Mouse (Mus musculus) G1E (cell line): ENCODE measurements around the gene Pdzk1. TPM values are rescaled to one million over a fixed set of nuclear protein-coding genes. Genes with fewer than 3 reads are reported as not detected.

Source experiments
- ATAC-seq: 2 replicates; pipeline ENCODE4 v1.8.0; 2016; ENCODE audit warnings: mild to moderate bottlenecking; ENCODE audit not compliant: insufficient number of reproducible peaks, poor library complexity, low FRiP score, severe bottlenecking; ENCODE audit errors: extremely low read depth
- DNase-seq: peaks from one replicate; pipeline ENCODE4 v3.0.0; 2012; ENCODE audit warnings: low spot score
- H3K27me3 ChIP-seq: 2 replicates; pipeline ENCODE4 v1.6.1; 2012; ENCODE audit warnings: mild to moderate bottlenecking, low read length, inconsistent platforms; ENCODE audit not compliant: insufficient read depth
- H3K36me3 ChIP-seq: replicated peaks from 2 replicates; pipeline ENCODE3; 2012; ENCODE audit warnings: mild to moderate bottlenecking, inconsistent platforms
- H3K4me1 ChIP-seq: 2 replicates; pipeline ENCODE4 v1.6.1; 2012; ENCODE audit warnings: low read depth, low read length, inconsistent platforms, mixed read lengths; ENCODE audit not compliant: insufficient read depth
- H3K4me3 ChIP-seq: 2 replicates; pipeline ENCODE4 v1.5.1; 2012; ENCODE audit warnings: low read depth, mild to moderate bottlenecking, inconsistent platforms, low read length, moderate library complexity, mixed read lengths
- H3K9me3 ChIP-seq: replicated peaks from 2 replicates; pipeline ENCODE4 v1.6.1; 2012; ENCODE audit warnings: inconsistent platforms
- CTCF ChIP-seq: IDR thresholded peaks from 2 replicates; pipeline ENCODE4 v1.5.1; 2012; ENCODE audit warnings: low read depth, low read length, inconsistent platforms, mixed read lengths
- GATA1 ChIP-seq: IDR thresholded peaks from 2 replicates; pipeline ENCODE4 v1.6.1; 2012; ENCODE audit warnings: borderline replicate concordance, low read length, inconsistent platforms, mixed read lengths
- GATA2 ChIP-seq: IDR thresholded peaks from 2 replicates; pipeline ENCODE4 v1.6.1; 2012; ENCODE audit warnings: low read depth, low read length, inconsistent platforms, borderline replicate concordance
- POLR2AphosphoS5 ChIP-seq: IDR thresholded peaks from 2 replicates; pipeline ENCODE4 v1.6.1; 2012; ENCODE audit warnings: low read depth, low read length, inconsistent platforms; ENCODE audit not compliant: insufficient replicate concordance
- TAL1 ChIP-seq: conservative IDR thresholded peaks from 2 replicates; pipeline ENCODE4 v1.6.1; 2012; ENCODE audit warnings: low read depth, low read length, inconsistent platforms, mixed read lengths
- polyA plus RNA-seq: library from polyadenylated mRNA; stranded (reverse); fragments of >175 nt; gene quantifications from 2 replicates; pipeline ENCODE4 v1.2.3, GENCODE M21; 2012
- total RNA-seq, 2 experiments: library from RNA; stranded (forward) in 1 of 2; stranded (reverse) in 1 of 2; fragments of 200-1000 nt in 1 of 2; fragments of >200 nt in 1 of 2; fragmentation: Nextera tagmentation in 1 of 2; gene quantifications; 2 replicates each; pipeline ENCODE4 v1.2.3; 2014 to 2017

The Pdzk1 gene
- total and polyA plus RNA-seq, 3 experiments = 0.05 to 0.41 TPM; not detected in 1

DNA sequence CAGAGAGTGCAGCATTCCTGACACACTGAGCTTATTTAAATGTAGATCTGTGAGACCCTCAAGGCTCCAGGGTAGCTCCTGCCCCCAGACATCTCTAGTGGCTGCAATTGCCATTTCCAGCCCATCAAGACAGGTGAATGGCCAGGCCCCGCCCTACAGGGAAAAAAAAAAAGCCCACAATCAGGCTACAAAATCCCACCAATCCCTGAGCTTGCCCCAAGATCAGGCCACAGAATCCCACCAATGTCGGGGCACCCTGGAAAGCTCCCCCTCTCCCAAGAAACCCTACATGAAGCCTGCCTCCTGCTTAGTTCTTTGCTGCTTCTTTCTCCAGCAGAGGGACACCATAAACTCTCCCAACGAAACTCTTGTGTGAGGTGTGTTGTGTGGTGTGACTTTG, 20.9 kb upstream of the Pdzk1 start:
- H3K4me1 ChIP-seq = peaks cover 20% of the 10 kb centered on the region
- peaks cover 3% of the 10 kb centered on the region for H3K36me3 ChIP-seq
- TF ChIP-seq GATA2 (no peak), GATA1 (no peak), POLR2AphosphoS5 (no peak), CTCF (no peak), TAL1 (no peak)
- H3K4me3 ChIP-seq = no peak overlapping the region
- DNase-seq (no peak), ATAC-seq (no peak)
- no peaks in the 10 kb centered on the region for H3K9me3 ChIP-seq
- H3K27me3 ChIP-seq = no peaks in the 10 kb centered on the region

DNA sequence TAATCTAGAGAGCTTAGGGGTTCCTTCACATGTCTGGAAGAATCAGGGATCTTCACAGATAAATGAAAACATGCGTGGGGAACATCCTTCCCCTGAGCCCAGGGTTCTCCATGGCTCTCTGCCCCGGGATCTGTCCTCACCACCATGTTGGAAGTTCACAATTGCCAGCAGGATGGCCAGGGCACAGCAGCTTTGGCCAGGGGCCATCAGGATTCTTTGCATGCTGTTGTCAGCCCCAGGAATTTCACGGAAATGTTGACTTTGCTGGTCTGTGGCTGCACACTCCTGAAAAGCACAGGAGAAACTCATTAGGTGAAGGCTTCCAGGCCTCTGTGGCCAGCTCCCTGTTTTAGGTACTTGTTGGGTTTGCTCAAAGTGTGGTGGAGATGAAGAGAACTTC, 20.4 kb upstream of the Pdzk1 start:
- H3K36me3 ChIP-seq = peaks cover 3% of the 10 kb centered on the region
- ATAC-seq (no peak), DNase-seq (no peak)
- TF ChIP-seq GATA1 (no peak), POLR2AphosphoS5 (no peak), GATA2 (no peak), TAL1 (no peak), CTCF (no peak)
- peaks cover 25% of the 10 kb centered on the region for H3K4me1 ChIP-seq
- no peaks in the 10 kb centered on the region for H3K9me3 ChIP-seq
- H3K27me3 ChIP-seq = no peaks in the 10 kb centered on the region
- no peak overlapping the region for H3K4me3 ChIP-seq

DNA sequence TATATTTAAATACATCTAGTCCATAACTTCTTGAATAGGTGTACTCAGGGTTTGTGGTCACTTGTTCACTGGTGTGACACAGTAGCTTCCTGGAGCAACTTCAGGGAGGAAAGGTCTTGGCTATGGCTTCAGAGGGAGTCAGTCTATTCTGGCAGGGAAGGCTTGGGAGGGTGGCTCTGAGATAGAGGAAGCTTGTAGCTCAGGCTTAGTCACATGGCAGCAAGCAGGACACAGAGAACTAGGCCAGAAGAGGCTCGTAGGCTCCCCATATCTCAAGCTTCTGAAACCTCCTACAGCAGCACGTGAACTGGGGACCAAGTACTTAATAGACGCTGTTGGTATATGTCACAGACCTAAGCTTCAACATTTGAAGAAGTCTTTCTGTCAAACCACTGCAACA, 17.9 kb upstream of the Pdzk1 start:
- no peak for DNase-seq
- H3K27me3 ChIP-seq = peaks cover 2% of the 10 kb centered on the region
- TF ChIP-seq CTCF (no peak), POLR2AphosphoS5 (no peak), TAL1 (no peak), GATA2 (no peak), GATA1 (no peak)
- H3K4me3 ChIP-seq = no peak overlapping the region
- no peaks in the 10 kb centered on the region for H3K36me3 ChIP-seq
- no peak for ATAC-seq
- no peaks in the 10 kb centered on the region for H3K9me3 ChIP-seq
- peaks cover 33% of the 10 kb centered on the region for H3K4me1 ChIP-seq

DNA sequence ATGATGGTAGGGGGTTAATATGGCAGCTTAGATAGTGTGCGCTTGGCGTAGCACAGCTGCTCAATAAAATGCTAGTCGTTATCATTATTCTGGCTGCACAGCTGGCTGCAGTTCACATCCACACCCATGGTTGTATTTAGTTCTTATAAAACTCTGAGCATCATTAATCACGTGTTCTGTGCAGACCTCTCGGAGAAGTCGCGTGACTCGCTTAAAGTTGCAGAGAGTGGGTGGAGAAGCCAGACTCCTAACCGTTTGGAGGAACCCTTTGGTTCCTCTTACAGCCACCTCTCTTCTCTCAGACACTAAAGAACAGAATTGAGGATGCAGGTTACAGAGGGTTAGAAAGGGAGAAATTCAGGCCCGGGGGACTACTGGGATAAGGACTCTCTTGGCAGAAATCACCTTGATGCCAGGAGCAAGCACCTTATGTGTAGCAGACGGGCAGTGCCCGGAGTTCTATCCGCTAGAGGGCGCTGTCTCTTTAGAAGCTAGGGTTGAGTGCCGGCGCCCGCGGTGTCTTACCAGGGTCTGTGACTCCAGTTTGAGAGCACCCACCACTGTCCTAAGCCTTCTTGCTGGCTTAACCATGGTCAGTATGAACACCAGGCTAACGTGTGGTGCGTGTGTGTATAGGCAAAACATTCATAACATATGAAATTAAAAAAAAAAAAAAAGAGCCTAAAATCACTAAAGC, 16.5 kb upstream of the Pdzk1 start:
- ATAC-seq (peak; percentile 75), DNase-seq (peak; percentile 52)
- TF ChIP-seq GATA1 (no peak), CTCF (peak; percentile 68), TAL1 (no peak; the same call in 1 of the 2 replicates), GATA2 (no peak), POLR2AphosphoS5 (no peak)
- Histone ChIP-seq H3K4me3 (peak overlapping the region; percentile 38; the same call in 1 of the 2 replicates), H3K4me1 (peaks cover 33% of the 10 kb centered on the region), H3K36me3 (no peaks in the 10 kb centered on the region), H3K9me3 (no peaks in the 10 kb centered on the region), H3K27me3 (peaks cover 7% of the 10 kb centered on the region)

DNA sequence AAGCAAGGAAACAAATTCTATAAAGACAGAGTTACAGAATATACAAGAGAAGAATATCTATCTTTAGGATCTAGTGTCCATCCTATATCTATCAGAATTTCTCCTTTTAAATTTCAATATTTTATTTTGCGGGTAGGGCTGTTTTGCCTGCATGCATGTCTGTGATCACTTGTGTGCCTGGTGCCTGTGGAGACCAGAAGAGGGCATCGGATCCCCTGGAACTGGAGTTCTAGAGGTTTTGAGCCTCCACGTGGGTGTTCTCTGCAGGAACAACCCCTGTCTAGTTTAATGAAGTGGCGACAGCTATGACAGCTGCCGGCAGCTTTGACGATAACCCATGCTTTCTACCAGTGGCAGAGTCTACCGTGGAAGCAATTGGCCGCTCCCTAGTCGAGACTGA, 16.0 kb upstream of the Pdzk1 start:
- no peak overlapping the region for H3K4me3 ChIP-seq
- TF ChIP-seq GATA1 (no peak), CTCF (no peak)
- H3K4me1 ChIP-seq = peaks cover 31% of the 10 kb centered on the region
- no peaks in the 10 kb centered on the region for H3K9me3 ChIP-seq
- no peak for DNase-seq
- no peaks in the 10 kb centered on the region for H3K36me3 ChIP-seq
- H3K27me3 ChIP-seq = peaks cover 10% of the 10 kb centered on the region
- no peak for ATAC-seq

DNA sequence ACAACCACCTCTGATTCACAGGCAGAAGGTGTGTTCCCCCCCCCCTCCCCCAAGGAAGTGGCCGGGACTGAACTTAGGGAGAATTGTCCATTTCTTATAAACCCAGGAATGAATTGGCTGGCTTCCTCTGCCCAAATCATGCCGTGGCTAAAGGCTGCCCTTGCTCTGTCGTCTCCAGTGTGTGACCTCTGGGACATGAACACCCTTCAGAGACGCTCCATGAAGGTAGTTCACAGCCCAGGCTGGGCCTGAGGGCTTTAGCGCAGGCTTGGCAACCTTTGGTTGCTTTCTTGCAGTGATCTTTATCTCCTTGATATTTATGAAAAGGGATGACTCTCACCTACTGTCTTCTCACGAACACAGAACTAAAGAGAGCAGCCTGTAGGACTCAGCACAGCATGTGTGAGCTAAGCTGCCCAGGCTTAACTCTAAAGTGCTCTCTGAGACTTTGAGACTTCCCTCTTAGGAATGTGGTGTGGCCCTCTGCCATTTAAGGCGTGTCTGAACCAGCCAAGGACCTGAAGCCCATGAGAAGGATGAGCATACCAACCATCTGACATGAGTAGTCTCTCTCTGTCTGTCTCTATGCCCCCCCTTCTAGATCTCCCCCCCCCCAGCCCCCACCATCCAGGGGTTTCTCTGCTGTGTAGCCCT, 15.4 kb upstream of the Pdzk1 start:
- ATAC-seq = no peak
- TF ChIP-seq POLR2AphosphoS5 (no peak), GATA2 (no peak), TAL1 (no peak), GATA1 (no peak), CTCF (no peak)
- Histone ChIP-seq H3K27me3 (peaks cover 10% of the 10 kb centered on the region), H3K9me3 (no peaks in the 10 kb centered on the region), H3K4me1 (peaks cover 26% of the 10 kb centered on the region), H3K4me3 (no peak overlapping the region), H3K36me3 (no peaks in the 10 kb centered on the region)
- DNase-seq = no peak
